Mouse (Mus musculus) CH12.LX (cell line): ENCODE measurements around the gene Sec1. TPM values are rescaled to one million over a fixed set of nuclear protein-coding genes. Genes with fewer than 3 reads are reported as not detected.

Source experiments
- DNase-seq: peaks from one replicate; pipeline ENCODE4 v3.0.0-alpha.2; 2013; ENCODE audit errors: extremely low read depth
- H3K27ac ChIP-seq: 2 replicates; pipeline ENCODE4 v1.5.1; 2012; ENCODE audit warnings: low read depth, mild to moderate bottlenecking, control low read depth, moderate library complexity; ENCODE audit not compliant: insufficient read depth
- H3K27me3 ChIP-seq: replicated peaks from 2 replicates; pipeline ENCODE3; 2012; ENCODE audit warnings: inconsistent platforms
- H3K36me3 ChIP-seq, 2 experiments: replicated peaks in 1 of 2; 2 replicates each; pipeline versions ENCODE3 to v1.6.1; 2012; ENCODE audit warnings: inconsistent platforms in 1 of 2, low read length in 1 of 2, mild to moderate bottlenecking in 1 of 2, mixed read lengths in 1 of 2, moderate library complexity in 1 of 2; ENCODE audit not compliant: control insufficient read depth in 1 of 2, insufficient read depth in 1 of 2
- H3K4me1 ChIP-seq, 2 experiments: 2 replicates each; pipeline ENCODE4 v1.6.1; 2012; ENCODE audit warnings: inconsistent platforms in 1 of 2, moderate library complexity in 1 of 2; ENCODE audit not compliant: insufficient read depth in 2 of 2, control insufficient read depth in 1 of 2
- H3K4me2 ChIP-seq: 2 replicates; pipeline ENCODE4 v1.6.1; 2012; ENCODE audit warnings: low read depth, mild to moderate bottlenecking, control low read depth; ENCODE audit not compliant: poor library complexity, insufficient read depth, severe bottlenecking
- H3K4me3 ChIP-seq, 3 experiments: fragments of 150-350 bp in 1 of 3; sonication (generic) in 1 of 3; replicated peaks in 1 of 3; 2 replicates each; pipeline versions ENCODE3 to v1.5.1; 2011 to 2012; ENCODE audit warnings: low read depth in 2 of 3, low read length in 2 of 3, mild to moderate bottlenecking in 2 of 3, moderate library complexity in 2 of 3, control low read depth in 1 of 3, improper control_type of control experiment in 1 of 3, inconsistent platforms in 1 of 3, mixed read lengths in 1 of 3; ENCODE audit not compliant: poor library complexity in 1 of 3
- H3K79me2 ChIP-seq: replicated peaks from 2 replicates; pipeline ENCODE4 v1.6.1; 2012; ENCODE audit warnings: mild to moderate bottlenecking, moderate library complexity; ENCODE audit not compliant: control insufficient read depth, poor library complexity, insufficient read depth, severe bottlenecking; ENCODE audit errors: extremely low read depth
- H3K9ac ChIP-seq: 2 replicates; pipeline ENCODE4 v1.6.1; 2012; ENCODE audit warnings: low read depth, mild to moderate bottlenecking, control low read depth, moderate library complexity; ENCODE audit not compliant: insufficient read depth
- H3K9me3 ChIP-seq: replicated peaks from 2 replicates; pipeline ENCODE3; 2012; ENCODE audit warnings: low read length, inconsistent platforms, mixed read lengths
- BHLHE40 ChIP-seq: IDR thresholded peaks from 2 replicates; pipeline ENCODE4 v1.6.1; 2011; ENCODE audit warnings: mild to moderate bottlenecking, low read depth, low read length, improper control_type of control experiment
- E2F4 ChIP-seq: IDR thresholded peaks from 2 replicates; pipeline ENCODE4 v1.6.1; 2011; ENCODE audit warnings: low read depth, low read length, improper control_type of control experiment; ENCODE audit not compliant: insufficient replicate concordance
- ELF1 ChIP-seq: IDR thresholded peaks from 2 replicates; pipeline ENCODE4 v1.6.1; 2014; ENCODE audit warnings: low read depth, mild to moderate bottlenecking, inconsistent platforms, low read length, improper control_type of control experiment
- EP300 ChIP-seq: IDR thresholded peaks from 2 replicates; pipeline ENCODE4 v1.6.1; 2011; ENCODE audit warnings: low read length, improper control_type of control experiment
- ETS1 ChIP-seq: conservative IDR thresholded peaks from 2 replicates; pipeline ENCODE4 v1.6.1; 2012; ENCODE audit warnings: low read depth, mild to moderate bottlenecking, inconsistent platforms, low read length, improper control_type of control experiment, moderate library complexity
- HCFC1 ChIP-seq: IDR thresholded peaks from 2 replicates; pipeline ENCODE4 v1.6.1; 2012; ENCODE audit warnings: low read depth, mild to moderate bottlenecking, inconsistent platforms, low read length, improper control_type of control experiment
- JUN ChIP-seq: IDR thresholded peaks from 2 replicates; pipeline ENCODE4 v1.6.1; 2011; ENCODE audit warnings: low read depth, mild to moderate bottlenecking, low read length, improper control_type of control experiment, moderate library complexity; ENCODE audit not compliant: insufficient read depth
- JUND ChIP-seq: conservative IDR thresholded peaks from 2 replicates; pipeline ENCODE4 v1.6.1; 2011; ENCODE audit warnings: low read depth, low read length, improper control_type of control experiment
- MAFK ChIP-seq: IDR thresholded peaks from 2 replicates; pipeline ENCODE4 v1.6.1; 2011; ENCODE audit warnings: low read length, improper control_type of control experiment; ENCODE audit not compliant: insufficient replicate concordance
- MAX ChIP-seq: IDR thresholded peaks from 2 replicates; pipeline ENCODE4 v1.6.1; 2011; ENCODE audit warnings: low read length, improper control_type of control experiment
- MAZ ChIP-seq: IDR thresholded peaks from 2 replicates; pipeline ENCODE4 v1.6.1; 2012; ENCODE audit warnings: low read depth, mild to moderate bottlenecking, inconsistent platforms, low read length, improper control_type of control experiment, moderate library complexity
- MXI1 ChIP-seq: IDR thresholded peaks from 2 replicates; pipeline ENCODE4 v1.6.1; 2011; ENCODE audit warnings: mild to moderate bottlenecking, low read depth, low read length, improper control_type of control experiment
- NELFE ChIP-seq: IDR thresholded peaks from 2 replicates; pipeline ENCODE4 v1.6.1; 2011; ENCODE audit warnings: low read depth, low read length, improper control_type of control experiment
- NRF1 ChIP-seq: IDR thresholded peaks from 2 replicates; pipeline ENCODE4 v1.6.1; 2014; ENCODE audit warnings: low read depth, mild to moderate bottlenecking, inconsistent platforms, low read length, improper control_type of control experiment, moderate library complexity
- POLR2A ChIP-seq: IDR thresholded peaks from 2 replicates; pipeline ENCODE4 v1.6.1; 2011; ENCODE audit warnings: low read depth, mild to moderate bottlenecking, improper control_type of control experiment, low read length
- POLR2AphosphoS2 ChIP-seq: IDR thresholded peaks from 2 replicates; pipeline ENCODE4 v1.6.1; 2011; ENCODE audit warnings: low read depth, low read length, improper control_type of control experiment
- TCF12 ChIP-seq: IDR thresholded peaks from 2 replicates; pipeline ENCODE4 v1.6.1; 2014; ENCODE audit warnings: low read depth, mild to moderate bottlenecking, inconsistent platforms, low read length, improper control_type of control experiment
- USF1 ChIP-seq: IDR thresholded peaks from 2 replicates; pipeline ENCODE4 v1.6.1; 2014; ENCODE audit warnings: low read depth, mild to moderate bottlenecking, inconsistent platforms, low read length, improper control_type of control experiment
- USF2 ChIP-seq: conservative IDR thresholded peaks from 2 replicates; pipeline ENCODE4 v1.6.1; 2011; ENCODE audit warnings: low read depth, low read length, improper control_type of control experiment
- ZMIZ1 ChIP-seq: IDR thresholded peaks from 2 replicates; pipeline ENCODE4 v1.6.1; 2012; ENCODE audit warnings: low read depth, mild to moderate bottlenecking, inconsistent platforms, low read length, improper control_type of control experiment
- dilution Hi-C: fragments of 300-500 bp; cut with MboI; formaldehyde crosslinking; loops from 2 replicates; pipeline ENCODE4 v1.14.3; 2020; ENCODE audit warnings: low sequenced_read_pairs; ENCODE audit not compliant: extremely low pct_unique_long_range_greater_than_20kb, extremely low pct_ligation_motif_present
- in situ Hi-C: fragments of 300-500 bp; cut with MboI; formaldehyde crosslinking; loops from 3 replicates; pipeline ENCODE4 v1.14.3; 2019; ENCODE audit warnings: low sequenced_read_pairs, low pct_ligation_motif_present, low pct_unique_long_range_greater_than_20kb, mixed read lengths
- polyA plus RNA-seq: library from polyadenylated mRNA; unstranded; fragments of >175 nt; gene quantifications from 2 replicates; pipeline ENCODE4 v1.2.1, GENCODE M21; 2012; ENCODE audit warnings: low read depth; ENCODE audit not compliant: insufficient read length
- total RNA-seq, 2 experiments: library from RNA; depleted of rRNA; stranded (reverse); fragments of 300-350 nt in 1 of 2; fragments of >200 nt in 1 of 2; gene quantifications; 2 replicates each; pipeline ENCODE4 v1.2.3; 2012 to 2014

The Sec1 gene
- total and polyA plus RNA-seq, 3 experiments: 0.08 to 0.33 (median 0.26) TPM

GRCm38 (mm10) chr7:45642083-45642482 is 52.1 kb downstream of the Sec1 start:
- no peaks in the 10 kb centered on the region for H3K27me3 ChIP-seq
- no peak for DNase-seq
- no peak overlapping the region for H3K4me2 ChIP-seq
- no peak overlapping the region for H3K27ac ChIP-seq
- no peaks in the 10 kb centered on the region for H3K79me2 ChIP-seq
- dilution Hi-C loops (no loop called here), in situ Hi-C loops (no loop called here)
- peaks cover 0 to 5% of the 10 kb centered on the region in 2 experiments for H3K36me3 ChIP-seq
- H3K4me1 ChIP-seq: peaks cover 34 to 97% of the 10 kb centered on the region in 2 experiments
- H3K4me3 ChIP-seq: no peak overlapping the region
- TF ChIP-seq JUN: no peak
- no peak for TF ChIP-seq MAZ
- no peak for TF ChIP-seq MAFK
- no peak for TF ChIP-seq NELFE
- TF ChIP-seq TCF12: no peak
- no peak for TF ChIP-seq MXI1
- TF ChIP-seq USF2: no peak
- no peak for TF ChIP-seq HCFC1
- no peak for TF ChIP-seq ZMIZ1
- TF ChIP-seq JUND: no peak
- TF ChIP-seq BHLHE40: no peak
- TF ChIP-seq EP300: no peak
- no peak for TF ChIP-seq E2F4
- no peak for TF ChIP-seq POLR2A
- TF ChIP-seq ETS1: no peak
- TF ChIP-seq POLR2AphosphoS2: no peak
- no peak for TF ChIP-seq MAX
- no peak for TF ChIP-seq ELF1
- no peaks in the 10 kb centered on the region for H3K9me3 ChIP-seq
- H3K9ac ChIP-seq: no peak overlapping the region

- H3K4me2 ChIP-seq: no peak overlapping the region
- DNase-seq: no peak
- no peaks in the 10 kb centered on the region for H3K79me2 ChIP-seq
- TF ChIP-seq NRF1: no peak
- no peak for TF ChIP-seq USF1
- H3K4me1 ChIP-seq: peaks cover 34 to 95% of the 10 kb centered on the region in 2 experiments
- H3K9me3 ChIP-seq: peaks cover 2% of the 10 kb centered on the region
- no peak overlapping the region for H3K4me3 ChIP-seq
- peaks cover 0 to 9% of the 10 kb centered on the region in 2 experiments for H3K36me3 ChIP-seq
- H3K27ac ChIP-seq: no peak overlapping the region
- dilution Hi-C loops (no loop called here), in situ Hi-C loops (no loop called here)
- no peaks in the 10 kb centered on the region for H3K27me3 ChIP-seq
- H3K9ac ChIP-seq: no peak overlapping the region
Measured at GRCm38 (mm10) chr7:45641391-45642040, 52.7 kb downstream of the Sec1 start.
